Mouse (Mus musculus) adipocyte (in vitro differentiated cells): ENCODE data around the gene Dnah3.

Experiments used
- DNase-seq: peaks from one replicate; pipeline ENCODE4 v3.0.0-alpha.2; 2016; ENCODE audit warnings: low spot score

Dnah3 gene

GRCm38 (mm10) chr7:119941569-119941968 lies 153.5 kb downstream of the Dnah3 start:
- no peak for DNase-seq

- DNase-seq: no peak
Measured at GRCm38 (mm10) chr7:119937036-119937435, 158.0 kb downstream of the Dnah3 start.

GRCm38 (mm10) chr7:119936321-119936720 lies 158.8 kb downstream of the Dnah3 start:
- DNase-seq: no peak

- peak; percentile 68 for DNase-seq
Measured at GRCm38 (mm10) chr7:119928783-119929440, 166.2 kb downstream of the Dnah3 start.

- DNase-seq: no peak
Measured at GRCm38 (mm10) chr7:119921054-119921453, 174.0 kb downstream of the Dnah3 start.

GRCm38 (mm10) chr7:119920457-119920856 lies 174.6 kb downstream of the Dnah3 start:
- DNase-seq: peak; percentile 41

GRCm38 (mm10) chr7:119911727-119912126 lies 183.4 kb downstream of the Dnah3 start:
- DNase-seq: no peak

- DNase-seq: no peak
Measured at GRCm38 (mm10) chr7:119906523-119907215, 188.4 kb downstream of the Dnah3 start.

- no peak for DNase-seq
Measured at GRCm38 (mm10) chr7:119899386-119900057, 195.6 kb downstream of the Dnah3 start.

- no peak for DNase-seq
Measured at GRCm38 (mm10) chr7:119898247-119898856, 196.7 kb downstream of the Dnah3 start.

GRCm38 (mm10) chr7:119897521-119898109 lies 197.5 kb downstream of the Dnah3 start:
- no peak for DNase-seq

GRCm38 (mm10) chr7:119895639-119896512 lies 199.2 kb downstream of the Dnah3 start, which contains the start of the genes Lyrm1 and Dcun1d3:
Lyrm1 (plus strand) TSS chr7:119895861.
Dcun1d3 (minus strand) TSS chr7:119896298.
- peak; percentile 95 for DNase-seq

GRCm38 (mm10) chr7:119894818-119895544 lies 200.1 kb downstream of the Dnah3 start:
- peak; percentile 19 for DNase-seq

GRCm38 (mm10) chr7:119892742-119893141 lies 202.3 kb downstream of the Dnah3 start:
- DNase-seq: peak; percentile 33

GRCm38 (mm10) chr7:119892198-119892597 lies 202.9 kb downstream of the Dnah3 start:
- DNase-seq: no peak

GRCm38 (mm10) chr7:119887887-119888286 lies 207.2 kb downstream of the Dnah3 start:
- peak; percentile 57 for DNase-seq

- peak; percentile 30 for DNase-seq
Measured at GRCm38 (mm10) chr7:119881229-119881628, 213.9 kb downstream of the Dnah3 start.

GRCm38 (mm10) chr7:119880345-119880744 lies 214.7 kb downstream of the Dnah3 start:
- DNase-seq: peak; percentile 60

GRCm38 (mm10) chr7:119879171-119879570 lies 215.9 kb downstream of the Dnah3 start:
- no peak for DNase-seq

- DNase-seq: peak; percentile 70
Measured at GRCm38 (mm10) chr7:119875776-119876440, 219.2 kb downstream of the Dnah3 start.
